Mouse (Mus musculus) E14TG2a.4 (cell line): ENCODE results near the gene Hils1.
"Not testable (repeated sequence)": the region's sequence is repeated elsewhere in the genome, so short reads cannot be mapped to it uniquely, and the experiment has no call there.

ENCODE experiments used
- H3K27me3 ChIP-seq: 2 replicates; pipeline ENCODE4 v1.6.1; 2014; ENCODE audit warnings: low read length, control low read depth; ENCODE audit not compliant: insufficient read depth
- H3K36me3 ChIP-seq: 2 replicates; pipeline ENCODE4 v1.6.1; 2014; ENCODE audit warnings: low read length, control low read depth; ENCODE audit not compliant: insufficient read depth
- H3K4me1 ChIP-seq: replicated peaks from 2 replicates; pipeline ENCODE4 v1.6.1; 2014; ENCODE audit warnings: low read depth, low read length, control low read depth
- H3K4me3 ChIP-seq: replicated peaks from 2 replicates; pipeline ENCODE4 v1.5.1; 2014; ENCODE audit warnings: mild to moderate bottlenecking, low read length
- H3K9me3 ChIP-seq: 2 replicates; pipeline ENCODE4 v1.6.1; 2014; ENCODE audit warnings: low read length, control low read depth
- CTCF ChIP-seq: conservative IDR thresholded peaks from 2 replicates; pipeline ENCODE4 v1.5.1; 2014; ENCODE audit warnings: low read length
- NANOG ChIP-seq: IDR thresholded peaks from 2 replicates; pipeline ENCODE4 v1.6.1; 2014; ENCODE audit warnings: borderline replicate concordance, low read length, mixed read lengths
- POU5F1 ChIP-seq: IDR thresholded peaks from 2 replicates; pipeline ENCODE4 v1.6.1; 2014; ENCODE audit warnings: low read length, borderline replicate concordance

Gene Hils1

DNA sequence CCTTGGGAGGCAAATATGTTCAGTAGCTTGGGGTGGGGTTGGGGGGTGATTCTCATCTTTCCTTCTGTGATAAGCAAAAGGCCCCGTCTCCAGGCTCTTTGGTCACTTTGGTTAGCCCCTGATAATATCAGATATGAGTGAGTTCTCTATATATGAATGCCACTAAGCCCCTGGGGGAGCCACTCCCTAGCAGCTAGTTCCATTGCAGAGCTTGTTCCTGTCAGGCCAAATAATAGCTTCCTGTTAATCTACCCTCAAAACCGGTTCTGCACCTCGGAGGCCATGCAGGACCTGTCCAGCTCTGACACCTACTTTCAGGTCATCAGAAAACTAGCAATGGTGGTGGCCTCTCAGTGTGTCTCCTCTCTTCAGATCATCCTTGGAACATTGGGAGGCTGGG lies 40.0 kb downstream of the Hils1 start:
- H3K36me3 ChIP-seq: peaks cover 35% of the 10 kb centered on the region
- no peak for TF ChIP-seq NANOG
- TF ChIP-seq POU5F1: no peak
- TF ChIP-seq CTCF: no peak
- peaks cover 51% of the 10 kb centered on the region for H3K27me3 ChIP-seq
- 0 out of 2 replicates have a peak, but pooled peaks cover 5% of the 10 kb centered on the region for H3K9me3 ChIP-seq
- H3K4me3 ChIP-seq: no peak overlapping the region
- H3K4me1 ChIP-seq: peaks cover 49% of the 10 kb centered on the region

DNA sequence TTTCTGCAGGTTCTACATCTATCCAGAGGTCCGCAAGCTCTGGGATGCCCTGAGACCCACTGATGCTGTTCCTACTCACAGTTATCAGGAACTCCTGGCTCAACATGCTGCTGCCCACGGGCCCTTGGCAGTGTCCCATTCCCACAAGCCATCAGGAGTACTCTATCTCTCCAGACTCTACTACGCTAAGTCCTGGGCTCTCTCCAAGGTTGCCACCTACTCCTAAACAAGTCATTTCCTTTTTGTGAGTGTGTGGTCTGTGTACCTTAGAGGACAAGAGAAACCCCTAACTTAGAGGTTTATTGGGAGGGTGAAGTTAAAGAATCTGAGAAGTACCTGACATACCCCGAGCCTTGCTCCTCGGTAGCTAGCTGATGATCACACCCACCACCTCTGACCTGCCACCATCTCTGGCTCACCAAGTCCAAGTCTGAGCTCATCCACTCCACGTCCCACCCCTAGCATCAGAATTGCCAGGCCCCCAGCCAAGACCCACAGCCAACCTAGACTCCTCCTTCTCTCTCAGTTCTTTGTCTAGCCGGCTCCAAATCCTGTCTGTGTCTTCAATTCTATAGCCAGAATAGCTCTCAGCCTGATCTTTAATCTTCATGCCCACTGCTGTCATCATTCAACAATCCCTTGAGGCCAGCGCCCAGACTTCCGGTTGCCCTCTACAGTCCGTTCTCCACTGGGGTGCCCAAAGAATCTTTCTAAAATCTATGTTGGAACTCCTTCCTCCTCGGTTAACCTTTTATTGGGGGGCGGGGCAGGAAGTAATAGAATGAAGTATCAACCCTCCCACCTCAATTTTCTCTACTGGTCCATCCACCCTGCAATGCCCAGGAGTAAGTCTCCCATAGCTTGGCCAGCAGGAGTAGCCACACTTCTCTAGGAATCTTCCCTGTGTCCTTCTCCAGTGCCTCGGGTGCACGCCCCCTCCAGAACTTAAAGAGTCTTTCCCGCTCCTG lies 41.6 kb downstream of the Hils1 start:
- Histone ChIP-seq H3K4me1 (peaks cover 53% of the 10 kb centered on the region), H3K36me3 (peaks cover 22% of the 10 kb centered on the region), H3K4me3 (peak overlapping the region; percentile 74), H3K9me3 (0 out of 2 replicates have a peak, but pooled peaks cover 5% of the 10 kb centered on the region), H3K27me3 (peaks cover 64% of the 10 kb centered on the region)
- no peak for TF ChIP-seq NANOG
- no peak for TF ChIP-seq CTCF
- no peak for TF ChIP-seq POU5F1

DNA sequence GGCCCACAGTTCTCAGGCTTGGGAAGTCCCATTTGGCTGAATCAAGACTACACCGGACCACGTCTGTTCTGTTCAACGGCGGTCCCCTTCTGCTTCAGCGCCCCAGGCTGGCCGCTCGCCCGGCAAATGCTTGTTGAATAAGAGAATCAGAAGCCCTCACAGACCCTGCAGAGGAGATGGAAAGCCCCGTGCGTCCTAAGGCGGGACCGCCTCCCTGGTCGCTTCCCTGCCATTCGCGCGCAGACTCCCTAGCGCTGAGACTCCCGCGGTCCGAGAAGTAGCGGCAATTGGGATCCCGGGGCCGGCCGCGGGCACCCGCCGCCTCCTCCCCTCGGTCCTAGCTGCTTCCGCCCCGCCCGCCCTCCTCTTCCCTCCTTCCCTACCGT lies 42.2 kb downstream of the Hils1 start, which contains the start of gene Samd14:
Samd14 (plus strand) TSS at position 251 of the 386 bp plus-strand sequence.
- TF ChIP-seq CTCF: no peak
- no peak for TF ChIP-seq NANOG
- no peak for TF ChIP-seq POU5F1
- peaks cover 47% of the 10 kb centered on the region for H3K4me1 ChIP-seq
- H3K9me3 ChIP-seq: 0 out of 2 replicates have a peak, but pooled peaks cover 5% of the 10 kb centered on the region
- peaks cover 71% of the 10 kb centered on the region for H3K27me3 ChIP-seq
- peak within 1 kb of the TSS; percentile 74 for H3K4me3 ChIP-seq
- H3K36me3 ChIP-seq: peaks cover 16% of the 10 kb centered on the region

DNA sequence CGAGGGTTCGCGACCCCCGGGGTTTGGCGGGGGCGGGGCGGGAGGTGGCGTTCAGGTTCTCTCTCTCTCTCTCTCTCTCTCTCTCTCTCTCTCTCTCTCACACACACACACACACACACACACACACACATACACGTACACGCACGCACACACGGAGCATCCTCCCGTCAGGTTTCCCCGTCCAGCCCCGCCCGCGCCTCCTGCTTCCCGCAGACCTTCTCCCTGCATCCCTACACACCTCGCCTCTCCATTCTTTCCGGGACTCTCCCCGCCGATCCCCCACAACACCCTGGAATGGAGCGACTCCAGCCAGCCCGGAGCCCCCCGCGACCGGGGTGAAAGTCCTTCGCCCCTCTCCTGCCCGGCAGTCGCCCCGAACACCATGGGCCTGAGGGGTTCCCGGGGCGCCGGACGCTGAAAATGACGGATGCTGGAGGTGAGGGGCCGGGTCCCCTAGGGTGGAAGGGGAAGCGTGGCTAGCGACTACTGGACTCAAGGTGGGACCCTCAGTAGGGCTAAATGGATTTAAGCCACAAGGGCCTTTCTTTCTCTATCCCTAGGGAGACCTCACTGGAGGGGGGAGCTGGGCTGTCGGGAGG lies 42.8 kb downstream of the Hils1 start:
- peaks cover 9% of the 10 kb centered on the region for H3K36me3 ChIP-seq
- H3K4me1 ChIP-seq: peaks cover 44% of the 10 kb centered on the region
- TF ChIP-seq CTCF (no peak), POU5F1 (no peak), NANOG (no peak)
- 0 out of 2 replicates have a peak, but pooled peaks cover 5% of the 10 kb centered on the region for H3K9me3 ChIP-seq
- peak overlapping the region; percentile 74 for H3K4me3 ChIP-seq
- peaks cover 77% of the 10 kb centered on the region for H3K27me3 ChIP-seq

DNA sequence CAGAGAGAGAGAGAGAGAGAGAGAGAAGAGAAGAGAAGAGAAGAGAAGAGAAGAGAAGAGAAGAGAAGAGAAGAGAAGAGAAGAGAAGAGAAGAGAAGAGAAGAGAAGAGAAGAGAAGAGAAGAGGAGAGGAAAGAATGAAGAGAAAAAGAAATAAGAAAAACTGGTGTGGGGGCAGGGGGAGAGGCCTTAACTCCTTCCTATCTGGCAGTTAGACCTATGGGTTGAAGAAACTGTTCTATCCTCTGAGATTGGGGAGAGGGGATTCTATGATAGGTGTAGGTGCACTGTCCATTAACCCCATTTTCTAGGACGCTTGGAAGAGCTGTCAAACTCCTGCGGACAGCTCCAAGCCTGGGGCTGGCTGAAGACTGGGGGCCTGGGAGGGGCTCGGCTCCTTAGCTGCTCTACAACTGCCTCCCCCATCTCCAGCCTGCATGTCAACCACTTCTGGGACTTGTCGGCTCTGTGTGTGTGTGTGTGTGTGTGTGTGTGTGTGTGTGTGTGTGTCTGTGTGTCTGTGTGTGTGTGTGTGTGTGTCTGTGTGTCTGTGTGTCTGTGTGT lies 43.5 kb downstream of the Hils1 start:
- not testable (repeated sequence) for H3K4me3 ChIP-seq, H3K36me3 ChIP-seq, H3K9me3 ChIP-seq
- H3K27me3 ChIP-seq: peaks cover 84% of the 10 kb centered on the region
- peaks cover 44% of the 10 kb centered on the region for H3K4me1 ChIP-seq

DNA sequence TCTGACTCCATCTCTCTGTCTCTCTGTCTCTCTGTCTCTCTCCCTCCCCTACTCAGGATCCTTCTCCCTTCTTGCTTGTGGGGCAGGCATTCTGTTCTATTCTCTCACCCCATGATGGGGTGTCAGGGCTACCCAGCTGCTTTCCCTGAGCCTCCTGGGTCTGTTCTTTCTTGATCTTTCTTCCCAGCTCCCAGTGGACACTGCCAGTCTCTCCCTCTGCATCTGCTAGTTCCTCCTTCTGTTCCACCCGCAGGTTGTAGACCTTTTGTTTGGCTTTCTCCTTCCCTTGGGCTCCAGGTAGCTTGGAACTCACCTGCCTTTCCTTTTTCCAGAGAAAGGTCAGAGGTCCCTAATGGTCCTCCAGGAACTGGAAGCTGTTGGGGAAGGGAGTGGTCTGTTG lies 44.0 kb downstream of the Hils1 start:
- Histone ChIP-seq H3K27me3 (peaks cover 89% of the 10 kb centered on the region), H3K9me3 (no peaks in the 10 kb centered on the region), H3K4me3 (no peak overlapping the region), H3K4me1 (peaks cover 44% of the 10 kb centered on the region), H3K36me3 (no peaks in the 10 kb centered on the region)
- no peak for TF ChIP-seq POU5F1
- TF ChIP-seq CTCF: no peak
- TF ChIP-seq NANOG: no peak

DNA sequence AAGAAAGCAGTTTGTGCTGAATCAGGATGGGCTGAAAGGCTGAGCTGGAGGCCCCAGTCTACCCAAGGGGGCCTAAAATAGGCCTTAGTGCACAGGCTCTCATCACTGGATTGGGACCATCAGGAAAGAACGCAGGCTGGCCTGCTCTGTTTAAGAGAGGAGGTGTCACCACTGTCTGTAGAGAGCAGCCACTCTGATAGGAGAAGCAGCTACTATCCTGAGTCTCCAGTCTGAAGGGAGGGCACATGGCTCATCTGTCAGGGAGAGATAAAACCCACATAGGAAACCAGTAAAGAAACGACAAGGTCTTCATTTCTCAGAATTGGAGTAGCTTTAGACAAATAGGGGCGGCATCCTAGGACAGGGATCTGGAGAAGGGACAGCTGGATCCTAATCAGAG lies 44.7 kb downstream of the Hils1 start:
- H3K9me3 ChIP-seq: no peaks in the 10 kb centered on the region
- H3K36me3 ChIP-seq: no peaks in the 10 kb centered on the region
- H3K27me3 ChIP-seq: peaks cover 93% of the 10 kb centered on the region
- no peak overlapping the region for H3K4me3 ChIP-seq
- TF ChIP-seq NANOG (no peak), POU5F1 (no peak), CTCF (no peak)
- peaks cover 39% of the 10 kb centered on the region for H3K4me1 ChIP-seq

DNA sequence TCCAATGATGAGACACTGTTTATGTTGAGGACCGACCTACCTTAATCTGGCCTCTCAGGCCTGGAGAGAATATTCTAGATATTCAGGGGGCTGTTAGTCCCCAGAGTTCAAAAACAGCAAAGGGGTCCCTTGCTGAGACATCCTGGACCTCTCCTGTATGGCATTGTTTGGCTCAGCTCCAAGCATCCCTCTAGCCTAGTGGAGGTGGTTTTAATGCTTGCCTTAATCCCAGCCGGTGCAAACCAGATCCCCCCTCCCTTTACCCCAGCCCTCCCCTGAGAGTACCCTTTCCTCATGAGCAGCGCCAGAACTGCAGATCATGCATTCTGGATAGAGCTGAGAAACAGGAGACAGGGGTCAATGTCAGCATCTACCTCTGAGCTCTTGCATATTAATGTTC lies 45.1 kb downstream of the Hils1 start:
- H3K4me3 ChIP-seq: no peak overlapping the region
- H3K36me3 ChIP-seq: no peaks in the 10 kb centered on the region
- TF ChIP-seq POU5F1 (no peak), NANOG (no peak), CTCF (no peak)
- peaks cover 93% of the 10 kb centered on the region for H3K27me3 ChIP-seq
- peaks cover 37% of the 10 kb centered on the region for H3K4me1 ChIP-seq
- no peaks in the 10 kb centered on the region for H3K9me3 ChIP-seq
